8 mouse cellular contexts compared by ENCODE assay signal in the genomic region with DNA sequence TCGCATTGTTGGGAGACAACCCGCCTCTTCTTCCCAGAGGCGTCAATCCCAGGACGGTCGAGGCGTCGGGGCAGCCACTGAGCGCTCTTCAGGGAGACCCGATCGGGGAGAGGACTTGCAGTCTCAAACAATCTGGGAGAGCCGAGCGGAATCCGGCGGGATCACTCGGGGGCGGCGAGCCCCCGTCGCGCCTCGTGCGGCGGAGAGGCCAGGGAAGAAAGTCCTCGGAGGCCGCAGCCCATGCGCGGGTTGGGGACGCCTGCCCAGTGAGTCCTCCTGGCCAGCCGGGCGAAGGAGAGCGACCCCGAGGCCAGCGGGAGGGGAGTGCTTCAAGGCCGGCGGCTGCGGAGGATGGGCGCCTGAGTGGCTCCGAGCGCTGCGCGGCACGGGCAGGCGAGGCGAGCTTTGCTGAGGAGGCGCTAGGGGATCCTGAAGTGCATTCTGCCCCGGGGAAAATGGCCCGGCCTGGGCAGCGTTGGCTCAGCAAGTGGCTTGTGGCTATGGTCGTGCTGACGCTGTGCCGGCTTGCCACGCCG. TPM values are rescaled to one million over a fixed set of nuclear protein-coding genes. Genes with fewer than 3 reads are reported as not detected.
A peak's percentile ranks its signal among the peaks of the same experiment; 100 is the strongest.
DNase-seq lines count a peak whose midpoint lies in the region; ATAC-seq and TF ChIP-seq lines count a peak whose summit lies in the region.

No protein-coding gene starts in this region.

- peak overlapping the region; percentile 93 for H3K9ac ChIP-seq in limb, embryonic 13.5 days

- peak overlapping the region; percentile 76 for H3K4me3 ChIP-seq in embryonic facial prominence, embryonic 10.5 days
- peak overlapping the region; percentile 68 for H3K4me3 ChIP-seq in limb, embryonic 13.5 days
- peak overlapping the region; percentile 69 for H3K4me3 ChIP-seq in myocyte

- H3K36me3 ChIP-seq in embryonic facial prominence, embryonic 10.5 days (replicated peaks) = no peaks in the 10 kb centered on the region; the same call in 1 of the 2 replicates
- no peaks in the 10 kb centered on the region for H3K36me3 ChIP-seq in limb, embryonic 13.5 days
- H3K36me3 ChIP-seq in myocyte (ENCODE audit: control insufficient read depth, insufficient read depth) = no peaks in the 10 kb centered on the region

- H3K27ac ChIP-seq in embryonic facial prominence, embryonic 10.5 days (replicated peaks) = peak overlapping the region; percentile 90
- H3K27ac ChIP-seq in limb, embryonic 13.5 days = peak overlapping the region; percentile 84; the same call in 1 of the 2 replicates

- H3K4me1 ChIP-seq in embryonic facial prominence, embryonic 10.5 days = peaks cover 40% of the 10 kb centered on the region
- H3K4me1 ChIP-seq in limb, embryonic 13.5 days = peaks cover 22% of the 10 kb centered on the region

- no peak for TF ChIP-seq POLR2A in myocyte (IDR thresholded peaks at IDR 0.05; ENCODE audit: insufficient read length, low read depth)

- 18% methylated on average over 53 of the region's 53 CpGs for WGBS in embryonic facial prominence, embryonic 10.5 days
- WGBS in limb, embryonic 13.5 days = 19% methylated on average over 50 of the region's 53 CpGs

- H3ac ChIP-seq in myocyte (ENCODE audit: control insufficient read depth, insufficient read length) = peak overlapping the region; percentile 83

- H3K4me2 ChIP-seq in limb, embryonic 13.5 days (replicated peaks) = peak overlapping the region; percentile 74
- H3K4me2 ChIP-seq in myocyte (ENCODE audit: low read depth) = peak overlapping the region; percentile 82

- peaks cover 5% of the 10 kb centered on the region; the same call in 1 of the 2 replicates for H3K9me3 ChIP-seq in embryonic facial prominence, embryonic 10.5 days
- no peaks in the 10 kb centered on the region for H3K9me3 ChIP-seq in limb, embryonic 13.5 days

- intact Hi-C loops in heart, postnatal 14 days (cut with DNase I) = loop anchor here (2.0 to 10.0 kb wide), 4 partner anchors 62 to 298 kb away; no protein-coding TSS in a partner anchor

- peaks cover 42% of the 10 kb centered on the region for H3K79me2 ChIP-seq in myocyte (ENCODE audit: control insufficient read depth, insufficient read depth)

- H3K27me3 ChIP-seq in embryonic facial prominence, embryonic 10.5 days (replicated peaks; ENCODE audit: low read depth, poor library complexity, severe bottlenecking) = peaks cover 98% of the 10 kb centered on the region
- peaks cover 49% of the 10 kb centered on the region for H3K27me3 ChIP-seq in limb, embryonic 13.5 days
- H3K27me3 ChIP-seq in myocyte (ENCODE audit: control insufficient read depth, insufficient read depth, insufficient read length) = no peaks in the 10 kb centered on the region

- peak; percentile 58 for DNase-seq in kidney, adult 18-20 months
- DNase-seq in kidney, adult 11 months = no peak
- DNase-seq in MN1 (ENCODE audit: low spot score) = peak; percentile 20
- peak; percentile 57 for DNase-seq in embryonic facial prominence, embryonic 10.5 days (ENCODE audit: low spot score)
- DNase-seq in heart, postnatal 14 days = peak; percentile 48 to 53
- DNase-seq in frontal cortex, postnatal 14 days (ENCODE audit: low spot score in 2 of 2) = no peak

- ATAC-seq in limb, embryonic 13.5 days (ENCODE audit: low FRiP score, low read depth) = peak; percentile 1; the same call in 1 of the 2 replicates

TF ChIP-seq in myocyte, 11 proteins besides CTCF, POLR2A, EP300 and RAD21:
- TF ChIP-seq E2F4 (IDR thresholded peaks at IDR 0.05; ENCODE audit: insufficient read depth) (no peak), MYOG (IDR thresholded peaks at IDR 0.05; ENCODE audit: control insufficient read depth in 1 of 3, insufficient read depth in 1 of 3, insufficient read length in 2 of 3, low read depth in 2 of 3) (peak in 1 of 3 experiments; percentile 6), USF1 (IDR thresholded peaks at IDR 0.05; ENCODE audit: low read depth) (no peak), MYOD1 (IDR thresholded peaks at IDR 0.05; ENCODE audit: control insufficient read depth in 1 of 3, insufficient read length in 2 of 3, low read depth in 2 of 3) (no peak), TCF12 (IDR thresholded peaks at IDR 0.05; ENCODE audit: insufficient read depth, poor library complexity, severe bottlenecking) (no peak), CEBPB (IDR thresholded peaks at IDR 0.05; ENCODE audit: insufficient read depth, poor library complexity, severe bottlenecking) (no peak), POLR2AphosphoS2 (IDR thresholded peaks at IDR 0.05; ENCODE audit: insufficient read length, low read depth) (no peak)

RNA-seq across cellular contexts. Expression of a gene that starts 0.6 kb away (rescaled TPM):
- polyA plus RNA-seq in embryonic facial prominence, embryonic 10.5 days (2016; fragmentation: Nextera tagmentation; extraction: Ambion mirVana) = 30.2 and 33.8 TPM in 2 replicates
- 10 to 100 TPM; 24.7 to 31.0 TPM for total RNA-seq in heart, postnatal 14 days (2021)
- 45.2 and 46.4 TPM in 2 replicates for polyA plus RNA-seq in limb, embryonic 13.5 days (2015; fragmentation: Nextera tagmentation; extraction: Ambion mirVana)
- polyA plus RNA-seq in myocyte (2012; fragmentation: generic; extraction: Trizol) = 17.6 TPM

Comparison
In these comparisons a context has a peak if more than half of its experiments do, and no peak if none do; other contexts are left out.
1. DNase-seq: peak in kidney, adult 18-20 months (single experiment), MN1 (single experiment), embryonic facial prominence, embryonic 10.5 days (single experiment) and heart, postnatal 14 days (2 of 2); none in kidney, adult 11 months (single experiment) and frontal cortex, postnatal 14 days (0 of 2).
2. Peak in every context shown above with its lines, with median percentiles within 50 percentile points of each other: H3K4me3 ChIP-seq.